Comparison of ENCODE assay signal across 8 mouse cellular contexts in genomic region chr9:7897502-7897901, GRCm38 (mm10). TPM values are rescaled to one million over a fixed set of nuclear protein-coding genes. Genes with fewer than 3 reads are reported as not detected.
DNase-seq lines count a peak whose midpoint lies in the region; ATAC-seq and TF ChIP-seq lines count a peak whose summit lies in the region.

No protein-coding gene starts in this region.

- H3K4me2 ChIP-seq in hindbrain, postnatal 0 days (ENCODE audit: low read depth, low read length): no peak overlapping the region

- peak; percentile 84 for TF ChIP-seq CTCF in cerebellum, adult 2 months (IDR thresholded peaks at IDR 0.05; ENCODE audit: borderline replicate concordance, insufficient read depth, low read depth, low read length)
- peak; percentile 88 for TF ChIP-seq CTCF in hindbrain, postnatal 0 days (IDR thresholded peaks at IDR 0.05; ENCODE audit: low read depth)

- peak; percentile 90 for ATAC-seq in hindbrain, postnatal 0 days

- DNase-seq in NIH3T3 (ENCODE audit: low read depth): peak; percentile 82
- DNase-seq in cerebellum, adult 2 months: peak; percentile 61 to 65
- peak; percentile 15 to 83 for DNase-seq in frontal cortex, adult 2 months (ENCODE audit: extremely low spot score in 1 of 2, low spot score in 1 of 2)
- DNase-seq in hindbrain, postnatal 0 days (ENCODE audit: low spot score): peak; percentile 69
- peak; percentile 33 to 58 for DNase-seq in layer of hippocampus, postnatal 36 days
- DNase-seq in lung, postnatal 25 days (ENCODE audit: low spot score): peak; percentile 83
- peak; percentile 71 for DNase-seq in retina, postnatal 1 day
- DNase-seq in thymus, postnatal 36 days: peak; percentile 56 to 64

- no peak overlapping the region for H3K4me3 ChIP-seq in cerebellum, adult 2 months (replicated peaks; ENCODE audit: insufficient read depth, low read depth, low read length)
- no peak overlapping the region for H3K4me3 ChIP-seq in hindbrain, postnatal 0 days (ENCODE audit: low read length)

- H3K27me3 ChIP-seq in cerebellum, adult 2 months (ENCODE audit: control insufficient read depth, insufficient read depth, low read length): no peaks in the 10 kb centered on the region
- no peaks in the 10 kb centered on the region for H3K27me3 ChIP-seq in hindbrain, postnatal 0 days (ENCODE audit: insufficient read depth, low read length)

- TF ChIP-seq POLR2A in cerebellum, adult 2 months (IDR thresholded peaks at IDR 0.05; ENCODE audit: borderline replicate concordance, insufficient read depth, low read length): no peak

- no peak overlapping the region for H3K9ac ChIP-seq in hindbrain, postnatal 0 days (replicated peaks; ENCODE audit: low read length)

- WGBS in cerebellum, adult 2 months: 6% methylated on average over 3 of the region's 3 CpGs
- 2% methylated on average over 3 of the region's 3 CpGs for WGBS in hindbrain, postnatal 0 days

- no peaks in the 10 kb centered on the region for H3K4me1 ChIP-seq in cerebellum, adult 2 months (ENCODE audit: control insufficient read depth, insufficient read depth, low read length)
- no peaks in the 10 kb centered on the region for H3K4me1 ChIP-seq in hindbrain, postnatal 0 days (ENCODE audit: insufficient read depth, low read length)

- H3K36me3 ChIP-seq in hindbrain, postnatal 0 days (ENCODE audit: insufficient read depth, low read length): no peaks in the 10 kb centered on the region

- no peak overlapping the region for H3K27ac ChIP-seq in cerebellum, adult 2 months (ENCODE audit: insufficient read depth, low read length)
- no peak overlapping the region for H3K27ac ChIP-seq in hindbrain, postnatal 0 days

- H3K9me3 ChIP-seq in hindbrain, postnatal 0 days (ENCODE audit: low read length): no peaks in the 10 kb centered on the region

RNA-seq across cellular contexts. Expression of gene Birc3, which starts 24.5 kb away (rescaled TPM):
- 2.0 and 2.4 TPM in 2 replicates for polyA plus RNA-seq in cerebellum, adult 2 months (2012; rRNA removed)
- 2.4 and 3.5 TPM in 2 replicates for polyA plus RNA-seq in frontal cortex, adult 2 months (2012; rRNA removed)
- 3.5 and 4.0 TPM in 2 replicates for total RNA-seq in hindbrain, postnatal 0 days (2014; rRNA removed)
- polyA plus RNA-seq in hindbrain, postnatal 0 days (2015; fragmentation: Nextera tagmentation; extraction: Ambion mirVana): 1.4 and 1.5 TPM in 2 replicates
- 1 to 10 TPM; 1.4 to 3.2 TPM for total RNA-seq in layer of hippocampus, postnatal 36 days (2021)
